Mouse (Mus musculus): ENCODE data around the gene Plppr4.

The Plppr4 gene

DNA sequence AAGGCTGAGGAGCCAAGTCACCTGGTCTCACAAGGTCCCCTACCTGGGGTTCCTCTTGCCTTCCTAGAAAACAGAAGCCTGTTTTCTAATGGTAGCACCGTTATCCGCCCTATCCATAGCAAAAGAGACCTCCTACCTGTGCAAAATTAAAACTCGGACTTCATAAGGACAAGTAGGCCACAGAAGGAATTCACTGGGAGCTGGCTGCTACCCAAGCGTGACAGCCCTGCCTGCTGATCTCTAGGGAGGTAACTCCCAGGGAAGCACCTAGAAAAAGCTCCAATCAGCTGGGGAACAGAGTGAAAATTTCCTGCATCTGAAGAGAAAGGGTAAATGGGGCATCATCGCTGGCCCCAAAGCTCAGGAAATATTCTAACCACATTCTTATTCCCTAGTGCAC lies at the start of gene Plppr4:
TSS of gene Plppr4 (minus strand) at position 349 of the 400 bp plus-strand sequence.
- DNase-seq, result no peak

DNA sequence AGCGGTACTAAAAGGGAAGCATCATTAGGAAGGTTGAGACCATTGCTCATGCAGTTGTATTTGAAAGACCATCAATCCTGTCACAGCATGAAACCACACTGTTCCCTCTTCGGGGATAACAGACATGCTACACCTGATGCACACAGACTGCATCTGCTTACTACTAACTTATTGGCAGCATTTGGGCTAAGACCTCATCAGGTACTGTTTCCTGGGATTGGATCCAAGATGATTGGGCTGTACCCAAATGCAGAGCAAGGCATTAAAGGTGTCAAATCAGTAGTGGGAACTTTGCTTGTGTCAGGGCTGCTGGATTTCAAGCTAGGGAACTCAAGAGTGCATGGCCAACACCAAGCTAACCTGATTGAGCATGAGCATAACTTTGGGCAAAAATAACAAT lies 45.1 kb upstream of the Plppr4 start:
- DNase-seq, result no peak

DNA sequence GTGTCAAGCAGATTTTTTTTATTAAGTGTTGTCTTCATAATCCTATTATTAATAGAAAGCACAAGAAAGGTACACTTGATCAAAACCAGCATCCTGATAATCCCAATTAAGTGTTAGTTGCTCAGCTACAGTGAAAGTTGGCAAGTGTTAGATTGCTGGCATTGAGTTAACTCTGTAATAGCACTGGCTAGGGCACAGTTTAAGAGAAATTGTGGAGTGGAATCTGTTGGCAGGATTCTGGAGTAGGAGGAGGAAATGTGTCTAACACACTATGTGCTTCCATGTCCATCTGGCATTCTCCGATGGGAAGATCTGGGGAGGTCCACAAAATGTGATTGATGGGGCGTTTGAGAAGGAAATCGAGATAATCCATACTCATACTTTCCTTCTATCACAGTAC lies 43.1 kb upstream of the Plppr4 start:
- no peak for DNase-seq

DNA sequence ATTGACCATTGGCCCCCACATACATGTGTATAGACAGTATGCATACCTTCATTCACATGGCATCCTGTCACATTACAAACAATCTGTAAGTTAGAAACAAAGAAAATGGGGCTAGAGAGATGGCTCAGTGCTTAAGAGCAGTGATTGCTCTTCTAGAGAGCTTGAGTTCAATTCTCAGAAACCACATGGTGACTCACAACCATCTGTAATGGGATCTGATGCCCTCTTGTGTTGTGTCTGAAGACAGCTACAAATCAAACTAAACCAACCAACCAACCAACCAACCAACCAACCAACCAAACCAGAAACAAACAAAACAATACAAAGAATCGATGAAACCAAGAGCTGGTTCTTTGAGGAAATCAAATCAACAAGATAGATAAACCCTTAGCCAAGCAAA lies 5.4 kb upstream of the Plppr4 start:
- no peak for DNase-seq

DNA sequence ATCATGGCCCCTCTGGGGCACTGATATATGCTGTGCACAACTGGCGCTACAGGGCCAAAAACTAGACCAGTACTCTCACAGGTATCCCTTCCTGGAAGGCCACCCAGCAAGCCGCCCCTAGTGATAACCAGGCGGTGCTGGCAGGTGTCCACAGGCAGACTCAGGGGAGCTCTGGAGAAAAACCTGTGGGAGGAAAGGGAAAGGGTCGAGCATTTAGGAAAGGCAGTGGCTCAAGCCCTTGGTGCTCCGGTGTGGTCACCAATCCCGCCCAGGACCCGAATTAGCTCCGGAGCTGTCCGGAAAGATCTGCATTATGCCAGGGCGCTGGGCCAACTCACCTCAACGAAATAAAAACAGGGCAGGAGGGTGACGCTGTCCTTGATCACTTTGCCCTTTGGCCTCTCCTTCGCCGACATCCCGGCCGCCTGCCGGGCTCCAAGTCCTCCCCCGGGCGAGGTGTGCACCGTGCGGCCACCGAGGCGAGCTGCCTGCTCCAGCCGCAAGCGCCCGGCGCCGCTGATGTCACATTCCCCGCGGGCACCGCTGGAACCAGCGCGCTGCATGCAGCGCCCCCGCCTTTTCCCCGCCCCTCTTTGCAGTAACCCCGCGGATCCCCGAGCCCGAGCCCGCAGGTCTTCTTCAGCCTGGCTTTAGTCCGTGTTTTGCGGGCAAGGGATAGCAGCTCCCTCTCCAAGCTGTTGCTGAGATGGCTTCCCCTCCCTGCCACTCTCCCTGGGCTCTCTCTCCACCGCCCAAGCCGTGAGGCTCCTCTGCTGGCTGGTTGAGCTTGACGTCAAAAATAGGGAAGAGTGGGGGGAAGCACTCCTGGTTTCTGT lies 772 bp downstream of the Plppr4 start:
- DNase-seq, result peak; percentile 15

DNA sequence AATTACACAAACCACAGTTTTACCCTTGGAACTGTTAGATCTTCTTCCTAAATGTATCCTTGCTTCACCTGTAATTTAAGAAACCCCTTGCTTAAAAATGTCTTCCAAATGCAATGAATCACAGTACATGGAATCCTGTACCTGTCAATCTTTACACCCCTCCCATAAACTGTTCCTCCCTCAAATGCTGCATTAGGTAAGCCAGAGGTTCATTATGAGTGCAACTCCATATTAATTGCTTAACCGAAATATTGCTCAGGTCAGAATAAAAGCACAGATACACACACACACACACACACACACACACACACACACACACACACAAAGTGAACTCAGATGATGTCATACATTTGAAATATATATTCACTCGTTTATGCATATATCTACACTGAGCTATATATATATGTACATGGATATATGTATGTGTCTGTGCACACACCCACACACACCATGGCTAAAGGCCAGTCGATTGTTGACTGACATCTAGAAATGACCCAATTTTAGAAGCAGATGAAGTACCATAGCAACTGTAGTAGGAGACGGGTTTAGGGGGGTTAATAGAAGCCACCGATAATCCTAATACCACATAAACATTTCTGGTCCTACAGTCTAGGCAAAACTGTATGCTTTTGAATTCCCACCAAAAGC lies 1.6 kb downstream of the Plppr4 start:
- DNase-seq, result no peak

DNA sequence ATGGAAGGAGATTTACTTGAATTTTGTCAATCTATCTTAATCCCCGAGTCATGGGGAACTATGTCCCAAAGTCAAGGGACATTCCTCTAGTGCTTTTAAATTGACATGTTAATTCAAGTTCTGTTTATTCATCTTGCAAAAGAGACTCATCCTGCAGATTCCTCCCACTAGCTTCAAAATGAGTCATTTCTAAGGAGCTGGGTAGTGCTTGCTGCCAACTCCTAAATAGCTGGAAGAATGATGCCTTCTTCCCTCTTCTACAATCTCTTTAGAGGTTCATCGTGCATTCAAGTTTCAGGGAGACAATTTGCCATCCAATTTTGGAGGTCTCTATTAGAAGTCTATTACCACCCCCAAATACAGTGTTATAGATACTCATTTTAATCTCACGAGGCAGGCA lies 3.3 kb downstream of the Plppr4 start:
- no peak for DNase-seq

DNA sequence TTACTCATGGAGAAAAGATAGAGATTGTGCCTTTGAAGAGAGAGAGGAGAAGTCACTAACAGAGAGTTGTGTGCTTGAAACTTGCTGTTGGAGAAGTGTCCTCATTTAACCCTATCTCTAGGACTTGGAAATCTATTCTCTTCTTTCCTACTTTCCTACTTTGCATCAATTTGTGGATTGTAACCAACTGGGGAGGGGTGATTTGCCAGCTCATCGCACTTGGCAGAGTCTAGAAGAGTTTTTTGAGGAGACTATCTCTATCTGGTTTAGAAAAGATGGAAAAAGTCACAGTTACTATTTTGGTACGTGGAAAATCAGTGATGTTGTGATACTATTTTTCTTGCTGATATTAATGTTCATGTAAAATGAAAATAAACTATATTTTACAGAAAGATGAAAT lies 6.7 kb downstream of the Plppr4 start:
- DNase-seq, result no peak

DNA sequence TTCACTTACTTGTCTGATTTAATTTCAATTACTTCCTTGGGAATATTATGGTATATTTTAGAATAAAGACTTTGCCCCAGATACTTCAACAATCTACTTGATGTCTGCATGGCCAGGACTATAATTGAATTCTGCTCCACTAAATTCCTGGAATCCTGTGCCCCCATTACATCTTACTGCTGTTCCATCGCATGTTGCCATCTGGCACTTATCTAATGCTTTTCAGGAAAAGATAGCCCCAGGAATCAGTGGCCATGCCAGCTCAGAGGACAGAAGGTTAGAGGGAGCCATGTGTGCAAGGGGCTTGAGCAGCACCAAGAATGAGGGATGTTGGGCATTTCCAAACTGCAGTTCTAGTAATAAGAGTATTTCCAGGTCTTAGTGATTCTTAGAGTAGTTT lies 14.3 kb downstream of the Plppr4 start:
- DNase-seq, result no peak

DNA sequence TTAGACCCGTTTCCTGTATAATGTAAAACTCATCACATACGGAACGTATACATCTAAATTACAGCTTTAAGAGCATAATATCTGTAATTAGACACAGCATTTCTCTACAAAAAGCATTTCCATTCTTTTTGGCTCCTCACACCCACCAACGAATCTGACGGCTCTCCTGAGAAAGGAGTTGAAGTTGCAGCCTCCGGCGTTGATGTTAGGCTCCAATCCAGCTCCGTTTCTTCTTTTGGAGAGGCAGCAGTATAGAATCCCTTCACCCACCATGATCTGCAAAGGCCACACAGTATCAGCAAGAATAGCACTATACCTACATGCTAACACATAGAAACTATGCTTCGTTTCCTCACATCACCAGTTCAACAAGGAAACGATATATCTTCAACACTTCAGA lies 29.2 kb downstream of the Plppr4 start:
- DNase-seq, result no peak

DNA sequence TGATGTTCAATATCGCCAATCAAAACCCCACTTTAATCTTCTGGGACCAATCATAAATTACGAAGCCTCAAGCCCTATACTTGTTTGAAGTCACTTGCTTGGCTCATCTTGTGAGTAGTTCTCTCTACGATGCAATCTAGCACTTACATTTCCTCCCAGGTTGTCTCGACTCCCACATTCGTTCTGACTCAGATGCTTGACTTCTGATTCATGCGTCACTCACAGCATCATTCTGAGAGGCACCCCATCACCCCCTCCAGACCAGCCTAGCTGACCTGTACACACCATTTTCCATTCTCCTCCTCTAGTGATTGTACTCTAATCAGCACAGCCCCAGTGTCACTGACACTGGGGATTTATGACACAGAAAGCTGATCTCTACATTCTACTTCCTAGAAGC lies 31.2 kb downstream of the Plppr4 start:
- no peak for DNase-seq

DNA sequence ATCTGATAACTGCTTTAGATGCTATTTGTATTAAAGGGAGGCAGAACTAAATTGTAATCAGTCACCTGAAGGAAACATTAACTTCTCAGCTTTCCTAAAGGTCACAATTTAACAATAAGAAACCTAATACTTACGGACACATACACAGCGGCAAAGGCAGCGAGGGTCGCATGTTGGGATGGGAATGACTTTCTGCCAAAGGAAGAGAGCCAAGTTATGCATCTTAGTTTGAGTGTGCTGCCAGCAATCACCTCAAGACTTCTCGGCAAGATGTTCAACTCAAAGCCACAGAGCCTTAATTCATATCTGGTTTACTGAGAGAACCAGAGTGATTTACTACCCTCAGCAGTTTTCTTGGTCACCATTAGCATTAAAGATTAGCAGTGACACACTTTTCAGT lies 34.1 kb downstream of the Plppr4 start:
- no peak for DNase-seq

DNA sequence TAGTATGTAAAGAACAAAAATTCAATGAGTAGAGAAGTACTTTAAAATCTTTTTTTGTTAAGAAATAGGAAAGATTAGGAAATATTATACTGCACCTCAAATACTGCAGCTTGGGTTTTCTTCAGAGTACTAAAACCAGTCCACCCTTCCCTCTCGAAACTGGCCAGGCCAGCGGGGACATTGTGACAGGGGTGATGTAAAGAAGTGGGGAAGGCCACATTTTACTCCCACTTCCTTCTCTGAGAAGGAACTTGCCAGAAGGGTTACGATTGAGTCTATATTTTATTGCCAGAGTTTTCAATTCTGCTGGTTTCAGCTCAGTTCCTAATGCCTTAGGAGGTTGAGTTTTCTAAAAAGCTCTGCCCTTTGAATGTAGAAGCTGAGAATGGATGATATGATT lies 41.0 kb downstream of the Plppr4 start:
- no peak for DNase-seq

DNA sequence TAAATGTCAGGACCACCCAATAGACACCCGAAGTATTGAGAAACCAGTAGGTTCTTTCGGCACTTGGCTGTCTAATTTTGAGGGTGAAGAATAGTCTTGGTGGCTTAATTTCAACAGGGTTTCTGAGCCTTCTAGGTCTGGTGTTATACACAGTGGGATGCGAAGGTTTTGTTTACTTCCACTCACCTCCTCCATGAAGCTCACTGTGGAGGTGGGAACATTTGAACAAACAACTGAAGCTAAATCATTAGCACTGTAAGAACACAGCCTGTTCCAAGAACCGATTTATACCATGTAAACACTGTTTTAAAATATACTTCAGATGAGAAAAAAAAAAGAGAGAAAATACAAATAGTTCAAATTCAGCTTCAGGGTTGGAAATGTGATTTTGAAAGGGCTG lies 47.3 kb downstream of the Plppr4 start:
- DNase-seq, result no peak

DNA sequence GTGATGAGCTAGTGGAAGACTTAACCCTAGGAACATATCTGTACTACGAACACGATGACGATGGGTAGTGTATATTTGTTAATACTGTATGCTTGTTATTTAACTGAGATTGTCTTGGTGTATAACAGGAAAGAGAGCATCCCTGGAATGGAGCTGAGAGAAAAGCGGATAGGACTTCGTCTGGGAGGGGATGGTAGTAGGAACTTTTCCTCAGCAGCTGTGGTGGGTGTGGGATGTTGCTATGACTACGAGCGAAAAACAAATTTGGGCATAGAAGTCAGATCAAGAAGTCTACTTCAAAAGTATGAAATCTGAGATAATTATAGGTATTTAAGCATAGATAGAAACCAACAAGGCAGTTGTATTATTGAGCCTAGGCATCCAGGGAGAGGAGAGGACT lies 48.6 kb downstream of the Plppr4 start:
- no peak for DNase-seq

DNA sequence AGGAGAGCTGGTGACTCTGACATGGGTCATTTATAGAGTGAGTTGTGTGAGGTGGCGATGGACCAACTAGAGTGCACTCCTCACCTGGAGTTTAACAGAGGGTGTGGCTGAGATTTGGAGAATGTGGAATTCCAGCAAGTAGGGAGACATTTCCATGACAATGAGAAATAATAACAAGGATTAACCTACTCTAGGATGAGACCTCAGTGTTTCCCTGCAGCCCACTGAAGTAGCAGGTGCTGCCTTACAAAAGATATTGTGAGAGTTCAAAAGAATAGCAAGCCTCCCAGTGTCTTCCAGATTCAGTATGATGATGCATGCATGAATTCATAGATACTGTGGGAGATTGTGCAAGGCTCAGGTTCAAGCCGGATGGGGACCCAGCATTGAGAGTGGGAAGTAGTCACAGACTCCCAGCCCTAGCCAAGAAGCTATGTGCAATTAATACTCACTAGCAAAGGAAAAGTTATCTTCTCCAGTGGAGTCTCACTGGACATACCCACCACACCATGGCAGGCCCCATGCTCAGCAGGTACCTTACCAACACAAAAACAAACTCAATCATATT lies 49.8 kb downstream of the Plppr4 start:
- no peak for DNase-seq

DNA sequence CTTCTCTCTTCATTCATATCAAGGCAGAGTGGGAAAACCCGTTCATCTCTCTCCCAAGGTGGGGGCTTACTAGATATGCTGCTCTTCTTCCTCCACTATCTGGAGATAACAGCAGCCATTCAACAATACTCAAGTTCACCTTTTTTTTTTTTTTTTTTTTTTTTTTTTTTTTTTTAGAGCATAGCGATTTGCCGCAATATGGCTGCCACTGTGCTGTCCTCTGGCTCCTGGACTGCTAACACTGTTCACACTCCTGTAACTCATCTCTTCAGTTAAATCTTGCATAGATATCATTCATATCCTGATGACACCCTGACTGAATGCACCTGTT lies 51.1 kb downstream of the Plppr4 start:
- no peak for DNase-seq

DNA sequence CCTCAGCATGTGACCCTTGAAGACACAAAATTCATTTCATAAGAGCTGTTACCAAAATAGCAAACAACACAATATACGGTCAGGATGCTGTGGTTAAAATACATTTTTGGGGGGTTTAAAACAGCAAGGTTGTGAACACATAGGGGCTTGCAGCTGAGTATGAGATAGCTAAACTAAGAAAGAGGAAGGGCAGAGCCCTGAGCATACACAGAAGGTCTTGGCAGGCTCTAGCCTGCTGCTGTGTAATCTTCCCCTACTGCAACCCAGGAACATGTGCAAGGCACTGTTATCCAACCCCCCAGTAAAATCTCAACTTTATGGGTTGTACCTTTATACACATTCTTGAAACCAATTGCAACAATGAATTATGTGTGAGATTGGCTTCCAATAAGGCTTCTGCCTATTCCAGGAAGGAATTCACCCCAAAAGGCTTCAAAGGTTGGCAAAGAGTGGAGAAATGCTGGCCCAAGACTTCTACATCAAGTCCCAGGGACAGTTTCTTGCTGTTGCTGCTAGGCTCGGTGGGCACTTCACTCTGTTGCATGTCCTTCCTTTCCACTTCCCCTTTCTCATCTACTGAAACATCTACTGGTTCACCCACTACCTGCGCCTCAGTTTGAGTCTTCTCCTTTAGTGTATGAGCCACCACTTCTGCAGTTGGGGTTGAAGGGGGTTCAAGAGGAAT lies 51.6 kb downstream of the Plppr4 start:
- DNase-seq, result no peak

DNA sequence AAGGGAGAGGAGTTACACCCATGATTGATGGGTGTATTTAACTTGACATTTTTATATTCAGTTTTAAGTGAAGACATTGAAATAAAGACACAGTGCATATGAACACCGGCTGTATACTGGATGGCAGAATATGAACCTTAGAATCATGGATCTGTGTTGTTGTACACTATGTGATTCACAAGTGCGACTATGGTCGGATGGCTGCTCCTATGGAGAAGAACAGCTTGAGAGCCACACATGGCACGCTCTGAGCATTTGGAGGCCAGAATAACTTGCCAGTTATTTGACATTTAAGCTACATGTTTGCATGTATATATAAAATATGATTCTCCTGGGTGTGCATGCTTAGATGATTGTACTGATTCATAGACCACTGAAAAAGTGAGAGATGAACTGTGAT lies 53.1 kb downstream of the Plppr4 start:
- no peak for DNase-seq

DNA sequence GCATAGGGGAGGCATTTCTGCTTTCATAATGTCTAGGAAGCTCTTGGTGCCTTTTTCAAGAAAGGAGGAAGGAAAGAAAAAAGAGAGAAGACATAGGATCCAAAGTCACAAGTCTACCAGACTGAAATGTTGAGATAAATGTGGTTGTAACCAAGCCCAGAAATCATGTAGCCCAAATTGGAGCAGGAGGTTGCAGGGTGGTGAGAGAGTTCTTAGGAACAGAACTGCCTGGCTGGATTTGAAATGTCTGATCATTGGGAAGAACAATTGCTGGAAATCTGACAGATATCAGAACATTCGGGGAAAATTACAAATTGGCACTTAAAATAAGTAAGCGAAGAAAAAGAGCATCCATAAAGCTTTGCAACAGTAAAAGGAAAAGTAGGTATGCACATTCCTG lies 56.6 kb downstream of the Plppr4 start:
- no peak for DNase-seq

DNA sequence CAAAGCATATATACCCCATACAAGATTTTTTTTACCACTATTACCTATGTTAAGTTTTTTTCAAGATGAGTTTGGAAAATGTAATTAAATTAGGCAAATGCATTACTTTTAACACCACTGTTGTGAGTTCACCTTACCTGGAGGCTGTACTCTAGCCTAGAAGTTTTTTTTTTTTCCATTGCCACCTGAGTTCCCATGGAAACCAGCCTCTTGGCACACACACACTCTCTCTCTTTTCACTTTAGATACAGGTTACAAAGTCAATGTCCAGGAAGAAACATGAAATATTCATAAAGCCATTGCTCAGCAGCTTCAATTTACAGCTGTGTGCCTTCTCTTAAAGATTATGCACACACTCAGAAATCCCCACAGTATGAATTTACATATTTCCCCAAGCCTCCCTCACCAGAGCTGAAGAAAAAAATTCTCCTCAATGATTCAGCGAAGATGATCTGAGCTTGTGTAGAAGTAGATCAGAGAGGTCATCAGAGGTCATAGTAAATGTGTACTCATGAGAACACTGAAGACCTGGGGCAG lies 59.9 kb downstream of the Plppr4 start:
- DNase-seq, result no peak

DNA sequence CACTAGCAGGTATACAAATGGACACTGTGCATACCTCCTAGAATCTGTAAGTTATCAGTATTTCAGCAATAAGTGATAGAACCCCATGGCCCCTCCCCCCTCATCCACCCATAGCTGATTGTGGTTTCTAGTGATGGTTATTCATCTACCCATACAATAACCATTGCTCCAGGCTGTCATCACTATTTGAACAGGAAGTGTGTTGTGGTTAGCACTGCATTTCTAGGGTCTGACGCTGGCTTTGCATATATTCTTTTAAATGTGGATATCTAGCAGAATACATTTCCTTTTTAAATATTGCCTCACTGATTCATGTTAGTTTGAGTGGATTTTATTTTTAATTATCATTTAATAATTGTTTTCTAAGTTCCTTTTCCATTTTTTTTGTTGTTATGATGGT lies 62.9 kb downstream of the Plppr4 start:
- no peak for DNase-seq

DNA sequence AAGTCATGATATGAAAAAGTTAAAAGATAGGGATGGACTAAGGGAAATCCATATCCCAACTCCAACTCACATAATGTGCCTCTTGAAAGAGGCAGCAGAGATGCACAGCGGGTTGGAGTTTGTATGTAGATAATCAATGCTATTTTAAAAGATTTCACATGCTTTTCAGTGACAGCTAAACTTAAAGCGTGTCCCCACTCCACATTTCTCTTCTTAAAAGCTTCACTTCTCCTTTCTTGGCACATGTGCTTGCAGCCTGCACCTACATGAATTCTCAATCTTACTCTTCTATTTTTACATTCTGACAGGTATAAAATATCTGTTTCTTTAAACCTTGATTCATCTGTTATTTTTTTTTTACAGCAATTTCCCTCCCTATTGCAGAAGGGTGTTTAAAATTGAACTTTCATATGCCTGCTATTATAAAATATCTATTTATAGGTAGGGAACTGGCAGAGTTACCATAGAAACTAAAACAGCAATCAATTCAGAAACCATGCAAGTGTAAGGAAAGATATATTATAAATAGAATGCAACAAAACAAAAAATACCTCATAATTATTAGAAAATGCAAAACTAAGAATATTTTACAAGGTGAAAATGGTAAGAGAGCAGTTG lies 66.3 kb downstream of the Plppr4 start:
- DNase-seq, result no peak
